Mouse (Mus musculus): ENCODE results near the gene Jmjd8. TPM values are rescaled to one million over a fixed set of nuclear protein-coding genes. Genes with fewer than 3 reads are reported as not detected.
"Not testable (repeated sequence)": the region's sequence is repeated elsewhere in the genome, so short reads cannot be mapped to it uniquely, and the experiment has no call there.

The Jmjd8 gene
- polyA plus RNA-seq, 1 experiment: not detected

DNA sequence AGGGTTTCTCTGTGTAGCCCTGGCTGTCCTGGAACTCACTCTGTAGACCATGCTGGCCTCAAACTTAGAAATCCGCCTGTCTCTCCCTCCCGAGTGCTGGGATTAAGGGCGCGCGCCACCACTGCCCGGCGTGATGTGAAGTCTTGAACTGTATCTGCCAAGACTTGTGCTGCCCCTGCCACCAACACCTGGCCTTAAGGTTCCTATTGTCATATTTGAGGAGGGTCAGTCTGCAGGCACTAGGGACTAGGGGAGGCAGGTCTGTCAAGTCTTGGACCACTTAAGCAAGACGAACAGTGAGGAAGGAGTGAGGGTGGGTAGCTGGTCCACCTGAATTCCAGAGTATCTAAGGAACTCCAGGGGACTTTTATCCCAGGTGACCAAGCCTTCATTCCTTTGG is 40.8 kb downstream of the Jmjd8 start:
- TF ChIP-seq POLR2A (IDR thresholded peaks at IDR 0.05; ENCODE audit: insufficient read depth, low read depth, low read length): no peak
- no peak for TF ChIP-seq CTCF (IDR thresholded peaks at IDR 0.05; ENCODE audit: insufficient read depth, low read depth, low read length)
- 84% methylated on average over 8 of the region's 8 CpGs for WGBS
- Histone ChIP-seq H3K4me1 (ENCODE audit: control insufficient read depth, insufficient read depth, low read length) (peaks cover 10% of the 10 kb centered on the region), H3K27ac (ENCODE audit: insufficient read depth, low read depth, low read length) (no peak overlapping the region), H3K4me3 (ENCODE audit: insufficient read depth, low read depth, low read length) (no peak overlapping the region)

DNA sequence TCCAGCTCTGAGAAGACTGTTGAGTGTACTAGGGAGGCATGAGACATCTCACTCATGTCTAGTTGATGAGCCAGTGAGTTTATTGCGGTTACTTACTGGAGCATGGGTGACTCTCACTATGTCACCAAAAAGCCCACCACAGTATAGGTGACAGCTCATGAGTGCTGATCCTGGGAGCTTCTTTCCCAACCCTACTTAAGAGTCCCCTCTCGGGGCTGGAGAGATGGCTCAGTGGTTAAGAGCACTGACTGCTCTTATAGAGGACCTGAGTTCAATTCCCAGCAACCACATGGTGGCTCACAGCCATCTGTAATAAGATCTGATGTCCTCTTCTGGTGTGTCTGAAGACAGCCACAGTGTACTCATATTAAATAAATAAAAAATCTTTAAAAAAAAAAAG is 41.3 kb downstream of the Jmjd8 start:
- Histone ChIP-seq H3K4me3 (ENCODE audit: insufficient read depth, low read depth, low read length) (no peak overlapping the region), H3K4me1 (ENCODE audit: control insufficient read depth, insufficient read depth, low read length) (peaks cover 10% of the 10 kb centered on the region), H3K27ac (ENCODE audit: insufficient read depth, low read depth, low read length) (no peak overlapping the region)
- 92% methylated on average over 2 of the region's 2 CpGs for WGBS
- TF ChIP-seq POLR2A (IDR thresholded peaks at IDR 0.05; ENCODE audit: insufficient read depth, low read depth, low read length): no peak
- TF ChIP-seq CTCF (IDR thresholded peaks at IDR 0.05; ENCODE audit: insufficient read depth, low read depth, low read length): no peak

GRCm38 (mm10) chr17:25871566-25871965 is 42.9 kb downstream of the Jmjd8 start:
- not testable (repeated sequence) for H3K27ac ChIP-seq (ENCODE audit: insufficient read depth, low read depth, low read length); H3K4me3 ChIP-seq (ENCODE audit: insufficient read depth, low read depth, low read length)
- H3K4me1 ChIP-seq (ENCODE audit: control insufficient read depth, insufficient read depth, low read length): peaks cover 17% of the 10 kb centered on the region

DNA sequence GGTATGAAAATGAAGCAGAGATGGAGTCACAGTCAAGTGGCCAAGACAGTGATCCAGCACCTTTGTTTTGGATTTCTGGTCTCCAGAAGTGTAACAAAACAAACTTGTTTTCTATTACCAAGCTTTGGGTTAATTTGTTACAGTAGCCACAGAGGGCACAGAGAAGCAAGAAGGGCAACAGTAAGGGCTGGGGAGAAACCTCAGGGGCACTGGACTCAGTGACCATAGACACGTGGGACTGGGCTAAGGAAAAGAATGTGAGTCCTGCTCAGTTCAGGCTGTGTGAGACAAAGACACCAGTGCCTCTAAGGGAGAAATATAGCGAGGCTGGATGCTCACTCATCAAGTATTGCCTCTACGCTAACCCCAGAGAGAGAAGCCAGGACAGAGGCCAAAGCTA is 44.0 kb downstream of the Jmjd8 start:
- peaks cover 20% of the 10 kb centered on the region for H3K4me1 ChIP-seq (ENCODE audit: control insufficient read depth, insufficient read depth, low read length)
- H3K4me3 ChIP-seq (ENCODE audit: insufficient read depth, low read depth, low read length): no peak overlapping the region
- 87% methylated on average over 3 of the region's 3 CpGs for WGBS
- TF ChIP-seq POLR2A (IDR thresholded peaks at IDR 0.05; ENCODE audit: insufficient read depth, low read depth, low read length) (no peak), CTCF (IDR thresholded peaks at IDR 0.05; ENCODE audit: insufficient read depth, low read depth, low read length) (no peak)
- H3K27ac ChIP-seq (ENCODE audit: insufficient read depth, low read depth, low read length): no peak overlapping the region

DNA sequence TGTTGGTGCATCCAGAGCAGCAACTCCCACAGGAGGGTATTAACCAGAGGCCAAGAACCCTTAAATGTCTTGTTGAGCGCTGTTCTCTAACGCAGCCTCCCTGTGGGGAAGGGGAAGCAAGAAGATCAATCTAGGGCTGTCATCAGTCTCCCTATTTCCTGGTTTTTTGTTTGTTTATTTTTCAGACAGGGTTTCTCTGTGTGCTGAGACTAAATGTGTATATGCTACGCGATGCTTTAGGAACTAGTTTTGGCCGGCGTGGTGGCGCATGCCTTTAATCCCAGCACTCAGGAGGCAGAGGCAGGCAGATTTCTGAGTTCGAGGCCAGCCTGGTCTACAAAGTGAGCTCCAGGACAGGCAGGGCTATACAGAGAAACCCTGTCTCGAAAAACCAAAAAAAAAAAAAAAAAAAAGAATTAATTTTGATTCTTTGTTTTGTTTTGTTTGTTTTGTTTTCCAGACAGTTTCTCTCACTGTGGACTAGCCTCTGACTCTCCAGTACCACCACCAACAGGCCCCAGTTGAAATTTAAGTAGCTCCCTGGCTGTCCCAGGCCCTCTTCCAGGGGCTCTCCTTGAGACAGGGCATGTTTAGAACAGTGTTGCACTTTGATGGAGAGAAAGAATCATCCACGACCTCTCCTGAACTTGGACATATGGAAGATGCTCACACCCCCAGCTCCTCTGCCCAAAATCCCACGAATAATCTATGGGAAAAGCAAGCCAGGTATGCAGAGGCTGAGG is 44.9 kb downstream of the Jmjd8 start:
- Histone ChIP-seq H3K27ac (ENCODE audit: insufficient read depth, low read depth, low read length) (peak overlapping the region; percentile 82; the same call in 1 of the 2 replicates), H3K4me3 (ENCODE audit: insufficient read depth, low read depth, low read length) (0 out of 2 replicates have a peak overlapping the region, but pooled peaks have one; percentile 87), H3K4me1 (ENCODE audit: control insufficient read depth, insufficient read depth, low read length) (peaks cover 22% of the 10 kb centered on the region)
- WGBS: 80% methylated on average over 11 of the region's 11 CpGs
- TF ChIP-seq CTCF (IDR thresholded peaks at IDR 0.05; ENCODE audit: insufficient read depth, low read depth, low read length) (no peak), POLR2A (IDR thresholded peaks at IDR 0.05; ENCODE audit: insufficient read depth, low read depth, low read length) (no peak)

- TF ChIP-seq CTCF (IDR thresholded peaks at IDR 0.05; ENCODE audit: insufficient read depth, low read depth, low read length) (no peak), POLR2A (IDR thresholded peaks at IDR 0.05; ENCODE audit: insufficient read depth, low read depth, low read length) (no peak)
- WGBS: 9% methylated on average over 14 of the region's 14 CpGs
- Histone ChIP-seq H3K4me3 (ENCODE audit: insufficient read depth, low read depth, low read length) (peak overlapping the region; percentile 87), H3K27ac (ENCODE audit: insufficient read depth, low read depth, low read length) (peak overlapping the region; percentile 82), H3K4me1 (ENCODE audit: control insufficient read depth, insufficient read depth, low read length) (peaks cover 27% of the 10 kb centered on the region)
These were observed 45.6 kb downstream of the Jmjd8 start for GRCm38 (mm10) chr17:25874148-25874720.

DNA sequence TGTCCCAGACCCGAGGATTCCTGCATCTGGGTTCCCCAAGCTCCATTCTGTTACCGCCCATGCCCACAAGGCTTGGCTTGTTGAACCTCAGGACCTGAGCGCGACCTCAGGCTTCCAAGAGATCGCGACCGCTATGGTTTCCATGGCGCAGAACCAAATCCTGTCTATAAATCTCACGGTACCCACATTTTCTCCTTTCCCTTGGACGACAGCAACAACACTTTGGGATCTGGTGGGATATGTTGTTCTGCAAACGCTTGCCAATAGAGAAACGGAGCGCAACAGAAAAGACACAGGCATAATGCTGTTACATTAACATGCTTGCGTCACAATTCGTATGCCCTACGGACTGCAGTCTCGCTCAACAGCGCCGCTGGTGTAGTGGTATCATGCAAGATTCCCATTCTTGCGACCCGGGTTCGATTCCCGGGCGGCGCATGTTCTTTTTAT is 46.1 kb downstream of the Jmjd8 start, which contains the start of gene Mettl26:
Gene Mettl26, plus strand, starts transcription at position 354 of the 450 bp plus-strand sequence.
- no peak for TF ChIP-seq CTCF (IDR thresholded peaks at IDR 0.05; ENCODE audit: insufficient read depth, low read depth, low read length)
- no peak for TF ChIP-seq POLR2A (IDR thresholded peaks at IDR 0.05; ENCODE audit: insufficient read depth, low read depth, low read length)
- peak within 1 kb of the TSS; percentile 87 for H3K4me3 ChIP-seq (ENCODE audit: insufficient read depth, low read depth, low read length)
- peaks cover 28% of the 10 kb centered on the region for H3K4me1 ChIP-seq (ENCODE audit: control insufficient read depth, insufficient read depth, low read length)
- H3K27ac ChIP-seq (ENCODE audit: insufficient read depth, low read depth, low read length): peak within 1 kb of the TSS; percentile 96
- WGBS: under 1% methylated on average over 25 of the region's 25 CpGs

DNA sequence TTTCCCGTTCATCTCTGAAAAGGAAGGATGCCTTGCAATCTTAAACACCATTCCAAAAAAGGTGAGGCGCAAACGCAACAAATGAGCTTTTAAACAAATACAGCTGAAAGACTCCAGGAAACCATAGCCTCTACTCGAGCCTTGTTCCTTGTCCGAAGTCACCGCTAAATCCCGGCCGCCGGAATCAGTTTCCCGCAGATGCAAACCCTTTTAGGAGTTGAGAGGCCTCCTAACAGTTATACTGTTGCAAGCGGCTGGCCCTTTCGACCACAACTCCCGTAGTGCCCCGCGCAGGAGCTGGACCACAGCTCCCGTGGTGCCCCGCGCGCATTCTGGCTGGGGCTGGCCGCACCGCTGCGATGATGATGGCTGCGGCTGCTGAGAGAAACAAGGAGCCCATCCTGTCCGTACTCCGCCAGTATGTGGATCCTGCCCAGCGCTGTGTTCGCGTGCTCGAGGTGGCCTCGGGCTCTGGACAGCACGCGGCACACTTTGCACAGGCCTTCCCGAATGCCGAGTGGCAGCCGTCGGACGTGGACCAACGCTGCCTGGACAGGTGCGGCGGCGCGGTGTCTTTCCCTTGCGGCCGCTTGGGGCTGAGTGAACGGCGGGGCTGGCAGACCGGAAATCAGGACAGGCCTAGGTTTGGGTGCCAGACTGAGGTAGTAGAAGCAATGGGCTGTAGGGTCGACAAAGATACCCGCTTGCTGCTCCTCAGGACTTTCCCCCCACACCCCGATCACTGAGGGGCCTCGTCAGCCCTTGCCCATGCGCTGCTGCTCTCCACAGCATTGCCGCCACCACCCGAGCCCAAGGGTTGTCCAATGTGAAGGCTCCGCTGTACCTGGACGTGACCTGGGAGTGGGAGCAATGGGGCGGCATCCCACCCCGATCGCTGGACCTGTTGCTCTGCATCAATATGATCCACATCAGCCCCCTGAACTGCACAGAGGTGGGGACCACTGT is 46.8 kb downstream of the Jmjd8 start:
- Histone ChIP-seq H3K27ac (ENCODE audit: insufficient read depth, low read depth, low read length) (peak overlapping the region; percentile 96), H3K4me1 (ENCODE audit: control insufficient read depth, insufficient read depth, low read length) (peaks cover 30% of the 10 kb centered on the region), H3K4me3 (ENCODE audit: insufficient read depth, low read depth, low read length) (peak overlapping the region; percentile 87)
- WGBS: under 1% methylated on average over 59 of the region's 59 CpGs
- TF ChIP-seq POLR2A (IDR thresholded peaks at IDR 0.05; ENCODE audit: insufficient read depth, low read depth, low read length): peak; percentile 84
- peak; percentile 32; the same call in 1 of the 2 replicates for TF ChIP-seq CTCF (IDR thresholded peaks at IDR 0.05; ENCODE audit: insufficient read depth, low read depth, low read length)

Measured in olfactory bulb, adult 2 months (tissue).